14 mouse cellular contexts compared by ENCODE assay signal in genomic region chr12:100539158-100539714, GRCm38 (mm10). TPM values are rescaled to one million over a fixed set of nuclear protein-coding genes. Genes with fewer than 3 reads are reported as not detected.
DNase-seq lines count a peak whose midpoint lies in the region; ATAC-seq and TF ChIP-seq lines count a peak whose summit lies in the region.
"Had no signal": no experiment of that assay in that cellular context is flagged by ENCODE, and none has a peak within 500 bp of the region (broad histone marks: within the 10 kb centered on the region; RNA-seq: fewer than 3 reads in every experiment).

No protein-coding gene starts in this region.

- intact Hi-C loops in left cerebral cortex, adult 2 months (cut with DNase I) = no loop called here
- intact Hi-C loops in left cerebral cortex, postnatal 14 days (cut with DNase I) = no loop called here

- H3K4me2 ChIP-seq in heart, postnatal 0 days (ENCODE audit: low read depth, low read length) = no peak overlapping the region
- H3K4me2 ChIP-seq in heart, embryonic 12.5 days = no peak overlapping the region
- H3K4me2 ChIP-seq: embryonic facial prominence, embryonic 12.5 days; midbrain, embryonic 12.5 days had no signal

- H3K9me3 ChIP-seq in heart, postnatal 0 days (replicated peaks; ENCODE audit: control insufficient read depth, low read length) = no peaks in the 10 kb centered on the region
- no peaks in the 10 kb centered on the region for H3K9me3 ChIP-seq in heart, embryonic 12.5 days (replicated peaks)
- H3K9me3 ChIP-seq: embryonic facial prominence, embryonic 12.5 days; forebrain, embryonic 10.5 days; midbrain, embryonic 12.5 days had no signal

- ATAC-seq in heart, postnatal 0 days (ENCODE audit: insufficient read depth, low read depth) = no peak
- ATAC-seq in heart, embryonic 12.5 days (ENCODE audit: insufficient number of reproducible peaks, low FRiP score) = no peak
- ATAC-seq in erythroid progenitor cell, adult 5-6 weeks (replicated peaks; ENCODE audit: low FRiP score, poor library complexity, severe bottlenecking) = no peak

- TF ChIP-seq CTCF in heart, postnatal 0 days (IDR thresholded peaks at IDR 0.05; ENCODE audit: low read depth) = no peak
- no peak for TF ChIP-seq CTCF in left cerebral cortex, adult 2 months (IDR thresholded peaks at IDR 0.05)
- TF ChIP-seq CTCF in cortical plate, adult 2 months (IDR thresholded peaks at IDR 0.05; ENCODE audit: extremely low read depth, insufficient read depth, low read length) = no peak

- TF ChIP-seq EP300 in heart, postnatal 0 days (IDR thresholded peaks at IDR 0.05; ENCODE audit: low read depth) = no peak

- H3K9ac ChIP-seq in heart, postnatal 0 days (replicated peaks; ENCODE audit: low read depth, low read length) = no peak overlapping the region
- H3K9ac ChIP-seq in heart, embryonic 12.5 days = no peak overlapping the region
- H3K9ac ChIP-seq: embryonic facial prominence, embryonic 12.5 days; midbrain, embryonic 12.5 days had no signal

- H3K27ac ChIP-seq in heart, postnatal 0 days (ENCODE audit: low read depth) = peak overlapping the region; percentile 81
- no peak overlapping the region for H3K27ac ChIP-seq in heart, embryonic 12.5 days (ENCODE audit: poor library complexity, severe bottlenecking)
- H3K27ac ChIP-seq in left cerebral cortex, adult 2 months = peak overlapping the region; percentile 22; the same call in 1 of the 2 replicates
- H3K27ac ChIP-seq in cortical plate, adult 2 months (ENCODE audit: insufficient read depth, low read length) = 0 out of 2 replicates have a peak overlapping the region, but pooled peaks have one; percentile 33
- H3K27ac ChIP-seq: embryonic facial prominence, embryonic 12.5 days; forebrain, embryonic 10.5 days; midbrain, embryonic 12.5 days had no signal

- no peaks in the 10 kb centered on the region for H3K4me1 ChIP-seq in heart, postnatal 0 days (ENCODE audit: control insufficient read depth, insufficient read depth)
- peaks cover 33% of the 10 kb centered on the region for H3K4me1 ChIP-seq in heart, embryonic 12.5 days (replicated peaks)
- H3K4me1 ChIP-seq in cortical plate, adult 2 months (ENCODE audit: control insufficient read depth, insufficient read depth, low read length) = 0 out of 2 replicates have a peak, but pooled peaks cover 2% of the 10 kb centered on the region
- H3K4me1 ChIP-seq: embryonic facial prominence, embryonic 12.5 days had no signal

- H3K36me3 ChIP-seq in heart, postnatal 0 days (replicated peaks; ENCODE audit: control insufficient read depth, insufficient read depth, low read length) = no peaks in the 10 kb centered on the region
- no peaks in the 10 kb centered on the region for H3K36me3 ChIP-seq in heart, embryonic 12.5 days
- H3K36me3 ChIP-seq: embryonic facial prominence, embryonic 12.5 days; forebrain, embryonic 10.5 days; midbrain, embryonic 12.5 days had no signal

- WGBS in heart, postnatal 0 days = 47% methylated on average over 9 of the region's 9 CpGs
- WGBS in heart, embryonic 12.5 days = 50% methylated on average over 9 of the region's 9 CpGs

- peak; percentile 41 for DNase-seq in adrenal gland, adult 2 months
- no peak for DNase-seq in adrenal gland, postnatal 4 days (ENCODE audit: low spot score in 2 of 2)
- no peak for DNase-seq in heart, postnatal 0 days (ENCODE audit: low spot score)
- no peak for DNase-seq in left cerebral cortex, adult 2 months (ENCODE audit: extremely low spot score in 1 of 2, low spot score in 2 of 2)
- DNase-seq in left cerebral cortex, postnatal 14 days (ENCODE audit: low spot score in 2 of 2) = no peak
- DNase-seq: cerebellum, postnatal 25 days; thymus, postnatal 14 days had no signal

- no peak for TF ChIP-seq POLR2A in cortical plate, adult 2 months (IDR thresholded peaks at IDR 0.05; ENCODE audit: extremely low read depth, insufficient read depth, low read length)

- no peak overlapping the region for H3K4me3 ChIP-seq in heart, postnatal 0 days (ENCODE audit: low read depth, low read length)
- H3K4me3 ChIP-seq in heart, embryonic 12.5 days = no peak overlapping the region
- no peak overlapping the region for H3K4me3 ChIP-seq in left cerebral cortex, adult 2 months
- no peak overlapping the region for H3K4me3 ChIP-seq in cortical plate, adult 2 months (ENCODE audit: insufficient read depth, low read length)
- H3K4me3 ChIP-seq: embryonic facial prominence, embryonic 12.5 days; forebrain, embryonic 10.5 days; midbrain, embryonic 12.5 days; myocyte had no signal

- no peaks in the 10 kb centered on the region for H3K27me3 ChIP-seq in heart, postnatal 0 days (ENCODE audit: control insufficient read depth, insufficient read depth, low read length)
- no peaks in the 10 kb centered on the region for H3K27me3 ChIP-seq in heart, embryonic 12.5 days (replicated peaks)
- H3K27me3 ChIP-seq: embryonic facial prominence, embryonic 12.5 days; midbrain, embryonic 12.5 days had no signal

RNA-seq across cellular contexts. Expression of gene Ttc7b, which starts 18.6 kb away (rescaled TPM):
- total RNA-seq in adrenal gland, adult 2 months (2021) = 10 to 100 TPM; 70.9 to 76.7 TPM
- 121 and 142 TPM in 2 replicates for polyA plus RNA-seq in adrenal gland, adult 2 months (2012; rRNA removed)
- total RNA-seq in adrenal gland, postnatal 4 days (2021) = 10 to 100 TPM; 77.2 to 81.2 TPM
- total RNA-seq in heart, postnatal 0 days (2014; rRNA removed; ENCODE audit: low replicate concordance) = 29.4 and 37.8 TPM in 2 replicates
- 5.9 and 6.7 TPM in 2 replicates for polyA plus RNA-seq in heart, postnatal 0 days (2015; fragmentation: Nextera tagmentation; extraction: Ambion mirVana)
- 6.9 and 7.6 TPM in 2 replicates for polyA plus RNA-seq in heart, embryonic 12.5 days (2016; fragmentation: Nextera tagmentation; extraction: Ambion mirVana)
- 100 to 1,000 TPM; 242 to 253 TPM for total RNA-seq in left cerebral cortex, adult 2 months (2021)
- 100 to 1,000 TPM; 178 to 200 TPM for total RNA-seq in left cerebral cortex, postnatal 14 days (2021)
- 221 and 228 TPM in 2 replicates for polyA plus RNA-seq in cortical plate, adult 2 months (2012; rRNA removed)
- 3.6 and 13.4 TPM in 2 replicates for total RNA-seq in erythroid progenitor cell, adult 5-6 weeks (2015; ENCODE audit: low replicate concordance)
- 3.0 and 6.2 TPM in 2 replicates for total RNA-seq in erythroid progenitor cell, adult 5-6 weeks (2017; ENCODE audit: low replicate concordance)
